Mouse (Mus musculus) brain, adult 2 months (tissue): ENCODE measurements around the gene Chrm4.

Experiments used
- DNase-seq: peaks from one replicate; pipeline ENCODE4 v3.0.0; 2011; ENCODE audit warnings: low read depth, low spot score

The Chrm4 gene

GRCm38 (mm10) chr2:91944170-91944950 is 17.3 kb downstream of the Chrm4 start:
- peak; percentile 92 for DNase-seq

GRCm38 (mm10) chr2:91945483-91945882 is 18.4 kb downstream of the Chrm4 start, which contains the start of gene Gm9821:
Gene Gm9821, plus strand, starts transcription at chr2:91945703.
- DNase-seq, result no peak

GRCm38 (mm10) chr2:91946836-91947235 is 19.8 kb downstream of the Chrm4 start:
- DNase-seq, result peak; percentile 67

- DNase-seq, result peak; percentile 91
These were observed 20.5 kb downstream of the Chrm4 start for GRCm38 (mm10) chr2:91947397-91948150.

GRCm38 (mm10) chr2:91948151-91948509 is 21.1 kb downstream of the Chrm4 start:
- no peak for DNase-seq

GRCm38 (mm10) chr2:91948792-91949241 is 21.8 kb downstream of the Chrm4 start:
- no peak for DNase-seq

- peak; percentile 78 for DNase-seq
These were observed 22.6 kb downstream of the Chrm4 start for GRCm38 (mm10) chr2:91949411-91950274.

- DNase-seq, result peak; percentile 97
These were observed 23.4 kb downstream of the Chrm4 start for GRCm38 (mm10) chr2:91950275-91951085.

GRCm38 (mm10) chr2:91953825-91954224 is 26.8 kb downstream of the Chrm4 start:
- DNase-seq, result peak; percentile 70

GRCm38 (mm10) chr2:91955121-91955591 is 28.1 kb downstream of the Chrm4 start:
- peak; percentile 79 for DNase-seq

GRCm38 (mm10) chr2:91955875-91956274 is 28.8 kb downstream of the Chrm4 start:
- no peak for DNase-seq

GRCm38 (mm10) chr2:91957096-91957495 is 30.0 kb downstream of the Chrm4 start:
- peak; percentile 95 for DNase-seq

GRCm38 (mm10) chr2:91958049-91958448 is 31.0 kb downstream of the Chrm4 start:
- DNase-seq, result no peak

- peak; percentile 71 for DNase-seq
These were observed 31.8 kb downstream of the Chrm4 start for GRCm38 (mm10) chr2:91958701-91959457.

GRCm38 (mm10) chr2:91959544-91960410 is 32.7 kb downstream of the Chrm4 start:
- peak; percentile 90 for DNase-seq

- no peak for DNase-seq
These were observed 33.4 kb downstream of the Chrm4 start for GRCm38 (mm10) chr2:91960459-91960858.

GRCm38 (mm10) chr2:91961901-91962761 is 35.1 kb downstream of the Chrm4 start:
- DNase-seq, result no peak

- no peak for DNase-seq
These were observed 35.9 kb downstream of the Chrm4 start for GRCm38 (mm10) chr2:91962864-91963401.
